In the genomic region with DNA sequence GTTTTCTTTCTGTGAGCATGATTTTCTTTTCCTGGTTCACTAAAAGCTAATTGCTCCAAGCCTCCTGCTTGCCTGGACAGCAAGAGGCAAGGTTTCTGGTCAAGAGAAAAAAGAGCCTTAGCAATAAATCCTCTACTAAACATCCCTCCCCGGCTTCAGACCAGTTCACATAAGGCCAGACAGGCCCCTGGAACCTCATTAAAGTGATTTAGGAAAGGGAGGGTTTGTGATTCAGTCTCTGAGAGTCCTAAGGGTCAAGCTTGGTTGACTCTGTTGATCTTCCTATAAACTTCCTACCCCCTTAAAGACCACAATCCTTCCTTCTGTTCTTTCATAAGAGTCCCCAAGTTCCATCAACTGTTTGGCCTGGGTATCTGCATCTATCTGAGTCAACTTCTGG, we compare ENCODE assay signal across 19 mouse cellular contexts. TPM values are rescaled to one million over a fixed set of nuclear protein-coding genes. Genes with fewer than 3 reads are reported as not detected.
"Had no signal": no experiment of that assay in that cellular context is flagged by ENCODE, and none has a peak within 500 bp of the region (broad histone marks: within the 10 kb centered on the region; RNA-seq: fewer than 3 reads in every experiment).

No protein-coding gene starts in this region.

- ATAC-seq: lung, postnatal 0 days; midbrain, embryonic 13.5 days; midbrain, embryonic 15.5 days had no signal

- H3K27ac ChIP-seq: lung, embryonic 15.5 days; macrophage; midbrain, embryonic 13.5 days; midbrain, embryonic 15.5 days; neural tube, embryonic 12.5 days; stomach, embryonic 15.5 days; stomach, postnatal 0 days had no signal

- H3K4me3 ChIP-seq: lung, embryonic 15.5 days; megakaryocyte, embryonic 14.5 days; midbrain, embryonic 13.5 days; midbrain, embryonic 15.5 days; neural tube, embryonic 12.5 days; stomach, embryonic 15.5 days had no signal

- H3K9ac ChIP-seq: lung, embryonic 15.5 days; midbrain, embryonic 13.5 days; midbrain, embryonic 15.5 days; neural tube, embryonic 12.5 days; stomach, embryonic 15.5 days had no signal

- H3K36me3 ChIP-seq: lung, embryonic 15.5 days; midbrain, embryonic 13.5 days; midbrain, embryonic 15.5 days; neural tube, embryonic 12.5 days; stomach, embryonic 15.5 days had no signal

- H3K27me3 ChIP-seq: lung, embryonic 15.5 days; midbrain, embryonic 13.5 days; midbrain, embryonic 15.5 days; neural tube, embryonic 12.5 days; stomach, embryonic 15.5 days had no signal

- DNase-seq: lung, adult 2 months; lung, postnatal 14 days; lung, postnatal 36 days; right cerebral cortex, postnatal 14 days; thymus, adult 2 months; thymus, postnatal 25 days; thymus, postnatal 4 days had no signal

- H3K4me1 ChIP-seq: lung, embryonic 15.5 days; megakaryocyte, embryonic 14.5 days; midbrain, embryonic 13.5 days; midbrain, embryonic 15.5 days; neural tube, embryonic 12.5 days; stomach, embryonic 15.5 days had no signal

- H3K4me2 ChIP-seq: lung, embryonic 15.5 days; midbrain, embryonic 11.5 days; midbrain, embryonic 13.5 days; midbrain, embryonic 15.5 days; neural tube, embryonic 12.5 days; stomach, embryonic 15.5 days had no signal

- H3K9me3 ChIP-seq: midbrain, embryonic 13.5 days; midbrain, embryonic 15.5 days; neural tube, embryonic 12.5 days; stomach, embryonic 15.5 days had no signal

RNA-seq across cellular contexts. Expression of gene Myoz2, which starts 37.8 kb away (rescaled TPM):
- polyA plus RNA-seq: macrophage; midbrain, embryonic 11.5 days; midbrain, embryonic 13.5 days; midbrain, embryonic 15.5 days; midbrain, postnatal 0 days; spleen, adult 2 months had no signal
